Mouse (Mus musculus) ES-E14 (cell line): ENCODE measurements at regions not wholly inside any gene's neighbourhood (a gene's known extent, or its start where the extent isn't known, plus 50 kb on each side); places are given as distances from the start of the nearest gene placed in this dataset.

ENCODE experiments used
- DNase-seq: peaks from one replicate; pipeline ENCODE4 v3.0.0-alpha.2; 2013; ENCODE audit warnings: low read depth, low spot score
- H3K27ac ChIP-seq: 2 replicates; pipeline ENCODE4 v1.5.1; 2012; ENCODE audit warnings: low read depth, mild to moderate bottlenecking, low read length, moderate library complexity, mixed read lengths; ENCODE audit not compliant: poor library complexity, insufficient read depth, severe bottlenecking
- H3K36me3 ChIP-seq: 2 replicates; pipeline ENCODE4 v1.6.1; 2012; ENCODE audit warnings: mild to moderate bottlenecking, low read length, moderate library complexity, mixed read lengths; ENCODE audit not compliant: control insufficient read depth, poor library complexity, insufficient read depth, severe bottlenecking
- H3K4me1 ChIP-seq, 2 experiments: fragments of 150-350 bp in 1 of 2; sonication (generic) in 1 of 2; 2 replicates each; pipeline ENCODE4 v1.6.1; 2012; ENCODE audit warnings: low read length in 2 of 2, mild to moderate bottlenecking in 1 of 2, mixed read lengths in 1 of 2; ENCODE audit not compliant: control insufficient read depth in 2 of 2, insufficient read depth in 2 of 2, poor library complexity in 1 of 2
- H3K4me3 ChIP-seq, 2 experiments: fragments of 150-350 bp in 1 of 2; sonication (generic) in 1 of 2; 2 replicates each; pipeline ENCODE4 v1.5.1; 2012; ENCODE audit warnings: low read length in 2 of 2, low read depth in 1 of 2, mild to moderate bottlenecking in 1 of 2, mixed read lengths in 1 of 2; ENCODE audit not compliant: insufficient read depth in 1 of 2, poor library complexity in 1 of 2, severe bottlenecking in 1 of 2
- H3K9ac ChIP-seq: 2 replicates; pipeline ENCODE4 v1.6.1; 2012; ENCODE audit warnings: low read depth, mild to moderate bottlenecking, low read length, mixed read lengths; ENCODE audit not compliant: poor library complexity, insufficient read depth, severe bottlenecking
- H3K9me3 ChIP-seq: fragments of 150-350 bp; sonication (generic); 2 replicates; pipeline ENCODE4 v1.6.1; 2012; ENCODE audit warnings: low read depth, mild to moderate bottlenecking, low read length; ENCODE audit not compliant: control insufficient read depth, insufficient read depth
- CHD2 ChIP-seq: IDR thresholded peaks from 2 replicates; pipeline ENCODE4 v1.6.1; 2014; ENCODE audit warnings: mild to moderate bottlenecking, low read depth, low read length, inconsistent platforms
- HCFC1 ChIP-seq: IDR thresholded peaks from 2 replicates; pipeline ENCODE4 v1.6.1; 2012; ENCODE audit warnings: low read length, inconsistent platforms, borderline replicate concordance; ENCODE audit not compliant: insufficient read depth
- MAFK ChIP-seq: IDR thresholded peaks from 2 replicates; pipeline ENCODE4 v1.6.1; 2014; ENCODE audit warnings: mild to moderate bottlenecking, low read depth, low read length, inconsistent platforms; ENCODE audit not compliant: insufficient read depth
- ZC3H11A ChIP-seq: IDR thresholded peaks from 2 replicates; pipeline ENCODE4 v1.6.1; 2012; ENCODE audit warnings: low read depth, mild to moderate bottlenecking, inconsistent platforms, low read length, borderline replicate concordance
- ZNF384 ChIP-seq: IDR thresholded peaks from 2 replicates; pipeline ENCODE4 v1.6.1; 2012; ENCODE audit warnings: low read depth, low read length, inconsistent platforms
- in situ Hi-C, 2 experiments: fragments of 600-800 bp; cut with MboI; formaldehyde crosslinking; loops; one replicate each; pipeline ENCODE4 v1.15.1; 2025; ENCODE audit warnings: low sequenced_read_pairs in 2 of 2, inconsistent platforms in 1 of 2; ENCODE audit not compliant: unreplicated experiment in 2 of 2

- DNase-seq = no peak
- no peak overlapping the region for H3K9ac ChIP-seq
- in situ Hi-C loops = no loop called here
- H3K4me3 ChIP-seq = no peak overlapping the region; a peak in 1 of 4 replicates
- H3K4me1 ChIP-seq = peaks cover 12 to 16% of the 10 kb centered on the region in 2 experiments; a peak in 3 of 4 replicates
- no peaks in the 10 kb centered on the region for H3K36me3 ChIP-seq
- TF ChIP-seq HCFC1 (no peak), CHD2 (no peak), MAFK (no peak), ZNF384 (no peak), ZC3H11A (no peak)
- H3K27ac ChIP-seq = no peak overlapping the region
- H3K9me3 ChIP-seq = no peaks in the 10 kb centered on the region
Observed at GRCm38 (mm10) chr1:121082839-121083238, 249.6 kb downstream of the Insig2 start.

- H3K27ac ChIP-seq = no peak overlapping the region
- TF ChIP-seq ZNF384 = no peak
- no peak for TF ChIP-seq ZC3H11A
- no peak for TF ChIP-seq MAFK
- TF ChIP-seq HCFC1 = no peak
- TF ChIP-seq CHD2 = no peak
- no peaks in the 10 kb centered on the region for H3K36me3 ChIP-seq
- no peak for DNase-seq
- no peak overlapping the region for H3K4me3 ChIP-seq
- in situ Hi-C loops = no loop called here
- no peaks in the 10 kb centered on the region for H3K9me3 ChIP-seq
- peaks cover 15 to 16% of the 10 kb centered on the region in 2 experiments; a peak in 3 of 4 replicates for H3K4me1 ChIP-seq
- no peak overlapping the region for H3K9ac ChIP-seq
Observed at GRCm38 (mm10) chr1:121085101-121085727, 247.2 kb downstream of the Insig2 start.

- Histone ChIP-seq H3K9me3 (no peaks in the 10 kb centered on the region), H3K27ac (peak overlapping the region; percentile 95), H3K9ac (peak overlapping the region; percentile 48), H3K36me3 (no peaks in the 10 kb centered on the region), H3K4me1 (peaks cover 10 to 14% of the 10 kb centered on the region in 2 experiments; a peak in 3 of 4 replicates), H3K4me3 (peak overlapping the region; percentile 38 to 59)
- in situ Hi-C loops = no loop called here
- TF ChIP-seq HCFC1 (no peak), ZNF384 (no peak), MAFK (no peak)
- DNase-seq = peak; percentile 74
Observed at GRCm38 (mm10) chr1:121087124-121087887, 245.1 kb downstream of the Insig2 start.

GRCm38 (mm10) chr1:121090628-121091027 is 241.8 kb downstream of the Insig2 start:
- no peak for TF ChIP-seq CHD2
- TF ChIP-seq MAFK = no peak
- no peaks in the 10 kb centered on the region for H3K36me3 ChIP-seq
- H3K9ac ChIP-seq = no peak overlapping the region
- H3K4me3 ChIP-seq = no peak overlapping the region
- H3K27ac ChIP-seq = no peak overlapping the region
- H3K4me1 ChIP-seq = peaks cover 5 to 10% of the 10 kb centered on the region in 2 experiments; a peak in 3 of 4 replicates
- no peaks in the 10 kb centered on the region for H3K9me3 ChIP-seq
- in situ Hi-C loops = no loop called here
- no peak for DNase-seq
